Mouse (Mus musculus): Measurements from ENCODE around the gene Slc22a3.

Slc22a3 gene

DNA sequence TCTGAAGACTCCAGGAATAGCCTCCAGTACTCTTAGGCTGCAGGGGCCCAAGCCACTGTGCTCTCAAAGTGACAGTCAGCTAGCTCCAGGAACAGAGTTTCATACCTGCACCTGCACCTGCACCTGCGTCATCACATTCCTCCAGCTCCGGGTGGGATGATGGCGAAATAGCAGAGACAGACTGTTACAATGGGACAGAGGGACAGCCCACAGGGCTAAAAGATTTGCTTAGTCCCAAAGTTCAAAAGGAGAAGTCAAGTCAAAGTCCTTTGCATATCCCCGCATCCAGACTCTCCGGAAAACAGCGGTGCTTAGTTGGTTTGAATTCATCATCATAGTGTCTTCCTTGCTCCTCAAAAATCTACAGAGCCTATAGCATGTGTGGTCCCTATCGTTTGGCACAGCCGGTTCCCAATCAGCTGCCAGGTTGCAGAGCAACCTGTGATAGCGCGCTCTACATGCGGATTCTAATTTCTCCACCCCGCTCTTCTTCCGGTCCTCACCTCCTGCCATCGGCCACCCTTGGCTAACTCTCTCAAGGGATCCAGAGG is at the start of gene Slc22a3:
TSS of gene Slc22a3 (minus strand) at position 51 of the 551 bp plus-strand sequence.
- in situ Hi-C loops (cut with MboI, MseI) = no loop called here

DNA sequence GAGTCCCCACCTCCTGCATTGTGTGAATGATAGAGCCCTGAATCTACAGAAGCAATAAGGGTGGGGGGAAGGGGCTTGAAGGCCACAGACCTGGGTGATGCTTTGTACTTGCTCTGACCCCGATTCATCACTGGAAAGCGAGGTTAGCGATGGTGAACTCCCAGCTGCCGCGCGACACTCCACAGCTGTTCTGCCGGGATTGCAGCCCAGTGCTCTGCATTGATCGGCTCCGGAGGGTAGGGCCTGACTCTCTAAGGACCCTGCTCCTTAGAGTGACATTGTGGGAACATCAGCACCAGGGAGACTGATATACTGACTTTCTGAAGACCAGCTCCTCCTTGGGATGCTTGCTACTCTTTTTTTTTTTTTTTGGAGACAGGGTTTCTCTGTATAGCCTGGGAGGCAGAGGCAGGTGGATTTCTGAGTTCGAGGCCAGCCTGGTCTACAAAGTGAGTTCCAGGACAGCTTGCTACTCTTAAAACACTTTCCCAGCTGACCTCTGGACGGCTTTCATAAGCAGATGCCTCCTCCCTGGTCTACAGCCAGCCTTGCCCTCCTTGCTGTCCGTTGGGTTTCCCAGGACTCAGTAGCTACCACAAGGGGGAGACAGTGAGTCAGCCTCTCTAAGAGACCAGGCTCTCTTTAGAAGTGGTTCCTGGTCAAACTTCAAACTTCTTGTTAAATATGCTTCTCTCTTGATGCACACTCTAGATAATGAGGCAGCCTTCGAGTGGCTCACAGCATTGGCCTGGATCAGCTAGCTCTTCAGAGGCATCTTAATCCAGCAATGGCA is 27.0 kb upstream of the Slc22a3 start:
- in situ Hi-C loops (cut with MboI, MseI) = no loop called here

GRCm38 (mm10) chr17:12532115-12532514 is 24.6 kb upstream of the Slc22a3 start:
- in situ Hi-C loops (cut with MboI, MseI) = no loop called here

DNA sequence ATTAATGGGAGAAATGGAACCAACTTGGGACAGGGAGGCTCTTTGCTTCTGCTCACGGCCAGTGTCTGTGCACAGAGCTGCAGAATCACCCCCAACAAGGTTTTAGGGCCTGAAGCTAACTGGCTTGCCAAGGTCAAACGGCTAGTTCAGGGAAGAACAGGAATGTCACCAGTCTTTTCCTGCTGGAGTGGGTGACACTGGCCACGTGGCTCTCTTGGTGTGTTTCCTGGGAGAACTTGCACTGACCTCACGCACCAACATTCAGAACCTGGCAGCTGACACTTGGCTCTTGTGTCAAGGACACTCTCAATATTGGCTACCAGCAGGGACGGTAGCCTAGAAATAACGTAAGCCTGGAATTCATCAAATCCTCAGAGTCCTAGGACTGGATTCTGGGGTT is 22.6 kb upstream of the Slc22a3 start:
- in situ Hi-C loops (cut with MboI, MseI) = no loop called here

- in situ Hi-C loops (cut with MboI, MseI) = no loop called here
These were observed 22.0 kb upstream of the Slc22a3 start for GRCm38 (mm10) chr17:12529384-12529985.

DNA sequence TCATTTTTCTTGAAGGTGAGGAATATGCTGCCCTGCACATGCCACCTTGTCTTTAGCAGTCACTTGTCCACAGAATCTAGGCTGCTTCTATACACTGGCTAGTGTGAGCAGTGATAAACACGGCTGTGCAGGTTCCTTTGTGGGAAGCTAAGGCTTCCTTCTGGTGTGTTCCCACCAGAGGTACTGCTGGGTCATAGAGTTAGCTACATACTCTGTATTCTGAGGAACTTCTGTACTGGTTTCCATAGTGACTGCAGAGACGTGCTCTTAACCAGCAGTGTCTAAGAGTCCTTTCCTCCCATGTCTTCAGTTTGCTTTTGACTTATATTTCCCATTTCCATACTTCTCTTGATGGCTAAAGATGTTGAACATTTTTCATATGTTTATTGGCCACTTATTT is 11.6 kb upstream of the Slc22a3 start:
- in situ Hi-C loops (cut with MboI, MseI) = no loop called here

- in situ Hi-C loops (cut with MboI, MseI) = no loop called here
These were observed 10.7 kb upstream of the Slc22a3 start for GRCm38 (mm10) chr17:12518194-12518593.

DNA sequence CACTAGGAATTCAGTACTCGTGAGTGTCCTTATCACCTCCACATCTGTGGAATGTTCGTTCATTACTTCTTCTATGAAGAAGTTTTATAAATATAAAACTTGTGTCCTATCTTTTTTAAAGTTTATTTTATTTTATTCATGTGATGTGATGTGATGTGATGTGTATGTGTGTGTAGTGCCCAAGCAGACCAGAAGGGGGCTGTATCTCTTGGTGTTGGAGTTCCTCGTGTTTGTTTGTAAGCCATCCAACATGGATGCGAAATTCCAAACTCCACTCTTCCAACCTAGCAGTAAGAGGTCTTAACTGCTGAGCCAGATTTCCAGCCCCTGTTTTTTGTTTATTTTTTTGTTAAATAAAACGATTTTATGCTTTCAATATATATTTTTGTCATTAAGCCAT is 6.5 kb upstream of the Slc22a3 start:
- in situ Hi-C loops (cut with MboI, MseI) = no loop called here

GRCm38 (mm10) chr17:12513107-12513923 is 5.8 kb upstream of the Slc22a3 start:
- in situ Hi-C loops (cut with MboI, MseI) = no loop called here

GRCm38 (mm10) chr17:12511193-12511592 is 3.7 kb upstream of the Slc22a3 start:
- in situ Hi-C loops (cut with MboI, MseI) = no loop called here

DNA sequence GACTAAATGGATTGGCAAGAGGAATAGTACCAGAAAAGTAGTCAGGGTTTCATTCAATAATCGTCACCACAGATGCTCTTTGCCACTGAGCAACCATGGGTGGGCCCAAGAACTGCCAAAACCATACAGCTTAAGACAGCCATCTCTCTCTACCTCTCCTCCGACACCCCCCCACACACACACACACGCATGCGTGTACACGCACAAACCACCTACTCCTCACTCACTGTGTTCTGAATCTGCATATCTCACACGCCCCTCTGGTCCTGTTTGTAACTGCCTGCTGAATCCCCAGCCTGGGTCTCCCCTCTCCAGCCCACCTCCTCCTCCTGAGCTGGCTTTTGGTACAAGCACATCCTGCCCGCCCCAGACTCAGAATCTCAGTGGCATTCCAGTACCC is 872 bp upstream of the Slc22a3 start:
- in situ Hi-C loops (cut with MboI, MseI) = no loop called here

GRCm38 (mm10) chr17:12506903-12507563 is 471 bp downstream of the Slc22a3 start:
- in situ Hi-C loops (cut with MboI, MseI) = no loop called here

DNA sequence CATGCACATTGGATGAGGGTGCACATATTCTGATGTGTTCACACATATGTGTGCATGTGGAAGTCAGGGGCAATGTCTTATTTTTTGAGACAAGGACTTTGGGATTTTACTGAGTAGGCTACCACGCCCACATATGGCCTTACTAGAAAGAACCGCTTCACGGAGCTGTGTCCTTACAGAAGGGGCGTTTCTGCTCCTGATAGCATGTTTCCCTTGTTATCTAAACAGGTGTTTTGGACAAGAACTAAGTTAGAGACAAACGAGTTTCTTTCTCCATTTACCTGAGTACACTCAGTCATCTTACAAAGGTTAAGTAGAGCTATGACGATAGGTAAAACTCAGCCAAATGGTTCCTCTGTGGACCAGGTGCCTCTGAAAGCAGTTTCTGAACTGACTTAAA is 1.8 kb downstream of the Slc22a3 start:
- in situ Hi-C loops (cut with MboI, MseI) = no loop called here

DNA sequence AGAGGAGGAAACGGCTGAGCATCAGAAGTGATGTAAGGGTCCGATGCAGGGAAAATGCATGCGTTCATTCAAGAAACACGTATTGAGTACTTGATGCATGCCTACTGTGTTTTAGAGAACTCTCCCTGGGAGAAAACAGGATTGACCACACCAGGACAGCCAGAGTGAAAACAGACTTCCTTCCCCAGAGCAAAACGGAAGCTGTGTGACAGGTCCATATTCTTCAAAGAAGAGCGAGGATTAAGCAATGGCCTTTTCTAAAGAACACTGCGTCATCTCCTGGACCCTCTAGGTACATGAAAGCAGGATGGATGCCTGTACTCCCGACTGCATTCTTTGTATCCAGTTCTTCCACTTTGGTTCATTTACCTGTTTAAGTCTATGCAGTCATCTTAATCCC is 8.1 kb downstream of the Slc22a3 start:
- in situ Hi-C loops (cut with MboI, MseI) = no loop called here

GRCm38 (mm10) chr17:12495558-12495957 is 11.9 kb downstream of the Slc22a3 start:
- in situ Hi-C loops (cut with MboI, MseI) = no loop called here

GRCm38 (mm10) chr17:12491591-12491990 is 15.9 kb downstream of the Slc22a3 start:
- in situ Hi-C loops (cut with MboI, MseI) = no loop called here

- in situ Hi-C loops (cut with MboI, MseI) = no loop called here
These were observed 17.6 kb downstream of the Slc22a3 start for GRCm38 (mm10) chr17:12489888-12490287.

- in situ Hi-C loops (cut with MboI, MseI) = no loop called here
These were observed 21.8 kb downstream of the Slc22a3 start for GRCm38 (mm10) chr17:12485657-12486056.

- in situ Hi-C loops (cut with MboI, MseI) = no loop called here
These were observed 28.1 kb downstream of the Slc22a3 start for GRCm38 (mm10) chr17:12479416-12479815.

- in situ Hi-C loops (cut with MboI, MseI) = no loop called here
These were observed 32.9 kb downstream of the Slc22a3 start for GRCm38 (mm10) chr17:12474509-12475083.

- in situ Hi-C loops (cut with MboI, MseI) = no loop called here
These were observed 35.0 kb downstream of the Slc22a3 start for GRCm38 (mm10) chr17:12472547-12472946.
